Mouse (Mus musculus) ZHBTc4 (cell line): Measurements from ENCODE around the gene Syne2.

ENCODE experiments used
- DNase-seq: peaks from one replicate; pipeline ENCODE4 v3.0.0-alpha.2; 2011; ENCODE audit warnings: low read depth, low spot score

Syne2 gene

DNA sequence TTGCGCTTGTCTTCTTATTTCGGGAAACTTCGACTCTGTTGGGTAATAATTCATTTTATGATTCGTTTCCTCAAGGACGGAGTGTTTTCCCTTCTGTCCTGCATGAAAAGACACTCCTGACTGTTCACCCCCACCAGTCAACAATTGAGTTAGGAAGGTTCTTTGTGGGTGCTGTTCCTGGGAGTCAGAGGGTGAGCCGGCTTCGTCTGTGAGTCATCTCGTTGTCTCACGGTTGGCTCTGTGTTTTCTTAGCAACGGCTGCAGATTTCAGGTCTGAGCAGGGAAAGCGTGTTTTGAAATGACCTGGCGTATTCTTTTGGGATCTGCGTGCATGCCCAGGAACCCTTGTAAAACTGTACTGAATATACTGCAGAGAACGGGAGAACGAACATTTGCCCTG lies 9.8 kb downstream of the Syne2 start:
- DNase-seq: no peak

DNA sequence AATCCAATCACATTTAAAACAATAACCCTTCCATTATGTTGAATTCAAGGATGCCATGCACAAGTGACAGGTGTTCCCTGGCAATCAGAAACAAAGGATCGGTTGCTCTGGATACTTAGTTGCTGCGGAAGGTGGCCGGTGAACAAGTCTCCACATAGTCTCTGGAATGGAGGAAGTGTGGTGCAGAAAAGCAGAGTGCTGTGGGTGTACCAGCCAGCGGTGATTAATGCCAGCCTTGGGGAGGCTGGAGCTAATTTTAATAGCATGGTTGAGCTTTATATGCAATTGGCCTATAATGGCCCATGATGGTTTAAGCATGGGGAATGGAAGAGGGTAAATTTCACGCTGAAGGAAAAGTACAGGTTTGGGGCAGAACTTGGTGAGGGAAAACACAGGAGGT lies 11.7 kb downstream of the Syne2 start:
- DNase-seq: no peak

DNA sequence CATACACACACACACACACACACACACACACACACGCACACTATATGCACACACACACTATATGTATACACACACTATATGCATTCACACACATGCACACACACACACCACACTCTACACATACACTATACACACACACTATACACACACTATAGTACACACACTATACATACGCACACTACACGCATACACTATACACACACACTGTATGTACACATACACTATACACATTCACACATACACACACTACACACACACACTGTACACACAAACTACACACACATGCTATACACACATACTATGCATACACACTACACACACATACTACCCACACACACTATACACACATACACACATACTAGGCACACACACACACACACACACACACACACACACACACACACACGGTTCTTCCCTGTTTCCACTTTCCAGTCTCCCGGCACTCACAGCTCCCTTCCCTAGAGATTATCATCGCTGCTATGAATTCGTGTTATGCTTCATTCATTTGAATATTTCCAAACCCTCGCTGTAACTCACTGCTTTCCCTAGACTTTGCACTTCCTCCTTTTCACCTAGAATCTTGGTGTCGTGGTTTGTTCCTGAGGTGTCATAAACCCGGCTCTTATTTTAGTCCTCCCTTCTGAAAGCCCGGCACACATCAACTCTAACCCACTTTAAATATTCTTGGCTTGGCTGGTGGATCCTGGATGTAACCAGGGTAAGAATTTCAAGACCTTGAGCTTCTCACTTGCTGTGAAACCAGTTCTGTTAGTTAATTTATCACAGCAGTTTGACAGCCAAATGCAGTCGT lies 15.4 kb downstream of the Syne2 start:
- no peak for DNase-seq

DNA sequence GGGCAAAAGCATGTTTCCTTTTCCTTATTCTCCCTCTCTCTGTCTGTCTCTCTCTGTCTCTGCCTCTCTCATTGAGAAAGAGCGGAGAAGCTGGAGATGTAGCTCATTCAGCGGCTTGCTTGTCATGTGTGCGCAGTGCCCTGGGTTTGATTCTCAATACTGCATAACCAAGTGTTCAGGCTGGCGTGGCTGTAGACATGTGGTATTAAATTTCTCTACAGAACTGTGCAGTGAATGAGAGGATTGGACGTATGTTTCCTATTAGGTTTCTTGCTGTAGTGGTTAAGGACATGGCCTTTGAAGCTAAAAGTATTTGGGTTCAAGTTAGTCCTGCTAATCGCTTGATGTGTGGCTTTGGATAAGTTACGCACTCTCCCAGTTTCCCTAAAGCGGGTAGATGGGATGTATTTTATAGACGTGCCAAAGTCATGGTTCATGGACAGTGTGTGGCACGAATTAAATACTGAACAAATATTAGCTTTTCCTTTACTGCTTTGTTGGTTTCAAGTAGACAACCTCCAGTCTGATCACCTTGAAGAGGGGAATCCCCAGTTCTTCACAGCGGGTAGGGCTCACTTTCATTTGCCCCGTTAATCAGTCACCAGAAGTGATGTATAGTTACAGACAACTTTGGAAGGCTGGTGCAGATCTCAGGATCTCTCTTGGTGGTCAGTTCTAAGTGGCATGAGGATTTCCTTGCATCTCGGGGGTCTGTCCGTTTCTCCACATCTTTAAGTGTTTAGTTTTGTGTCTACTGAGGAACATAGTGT lies 16.2 kb downstream of the Syne2 start:
- no peak for DNase-seq

DNA sequence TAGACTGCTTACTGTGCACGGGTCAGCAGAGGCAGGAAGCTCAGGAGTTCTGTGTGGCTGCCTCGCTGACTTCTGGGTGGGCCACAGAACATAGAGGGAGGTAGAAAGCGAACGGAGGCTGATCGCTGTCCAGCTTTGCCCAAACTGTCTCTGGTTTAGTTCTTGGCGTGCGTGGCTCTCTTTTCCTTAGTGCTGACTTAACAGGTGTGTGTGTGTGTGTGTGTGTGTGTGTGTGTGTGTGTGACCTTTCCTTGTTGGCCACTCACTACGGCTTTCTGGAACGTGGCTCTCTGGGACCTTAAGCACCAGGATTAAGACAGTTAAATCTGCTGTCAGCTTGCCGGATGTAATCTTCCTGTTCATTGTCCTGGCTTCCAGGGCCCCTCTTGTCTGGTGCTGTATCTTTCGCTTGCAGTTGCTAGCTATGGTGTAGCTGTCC lies 18.6 kb downstream of the Syne2 start:
- peak; percentile 41 for DNase-seq

DNA sequence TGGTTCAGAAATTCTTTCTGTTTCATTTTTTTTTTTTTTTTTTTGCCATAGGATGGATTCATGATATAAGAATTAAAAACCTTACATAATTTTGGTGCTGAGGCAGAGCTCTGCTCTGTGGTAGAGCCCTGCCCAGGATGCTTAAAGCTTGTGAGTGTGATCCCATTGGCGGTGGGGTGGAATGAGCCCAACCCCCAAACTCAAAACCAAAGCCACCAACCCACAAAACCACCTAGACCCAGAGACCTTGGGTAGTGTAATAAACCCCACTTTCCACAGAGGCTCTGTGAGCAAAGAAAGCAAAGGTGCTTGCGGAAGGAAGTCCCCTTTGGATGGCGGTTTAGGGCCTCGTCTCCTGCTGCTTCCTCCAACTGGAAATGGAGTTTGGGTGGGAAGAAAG lies 19.5 kb downstream of the Syne2 start:
- DNase-seq: no peak

DNA sequence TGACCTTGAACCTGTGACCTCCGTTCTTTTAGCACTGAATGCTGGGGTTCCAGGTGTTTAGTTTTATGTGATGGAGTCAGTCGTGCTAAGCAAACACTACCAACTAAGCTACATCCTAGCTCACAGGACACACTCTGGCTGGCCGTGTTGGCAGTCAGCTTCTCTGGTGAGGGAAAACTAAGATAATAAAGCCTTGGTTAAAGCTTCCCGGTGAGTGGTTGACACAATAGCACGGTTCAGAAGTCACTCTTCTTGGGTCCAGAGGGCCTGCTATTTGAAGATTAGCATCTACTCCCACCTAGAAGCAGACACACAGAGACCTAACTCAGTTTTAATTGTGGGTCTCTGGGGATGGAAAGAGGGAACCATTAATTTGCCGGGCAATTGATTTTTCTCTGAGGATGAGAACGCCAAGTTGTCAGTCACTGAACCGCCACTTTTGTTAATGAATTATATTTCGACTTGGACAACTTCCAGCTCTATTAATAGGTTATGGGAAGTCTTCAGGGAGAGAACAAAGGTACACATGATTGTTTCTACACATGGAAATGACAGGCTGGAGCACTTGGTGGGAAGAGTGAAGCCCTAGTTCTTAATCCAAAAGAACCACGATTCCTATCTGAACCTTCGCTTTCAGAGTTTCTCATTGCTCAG lies 21.3 kb downstream of the Syne2 start:
- no peak for DNase-seq

DNA sequence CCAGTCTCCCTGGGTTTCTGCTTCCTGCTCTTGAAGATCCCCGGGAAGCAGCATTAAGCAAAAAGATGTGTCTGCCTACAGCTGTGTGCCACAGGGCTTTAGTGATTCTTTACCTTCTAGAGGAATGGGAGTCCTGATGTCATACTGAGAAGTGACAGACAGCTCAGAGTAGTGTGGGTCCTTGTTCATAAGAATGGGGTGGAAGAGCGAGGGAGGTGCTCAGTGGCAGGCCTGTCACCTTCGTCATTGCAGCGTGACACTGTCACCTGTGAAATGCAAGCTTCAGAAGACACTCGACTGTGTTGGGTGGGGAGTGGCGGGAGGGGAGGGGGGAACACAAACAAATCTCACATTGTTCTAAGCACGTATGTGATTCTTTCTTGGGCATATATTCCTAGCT lies 23.2 kb downstream of the Syne2 start:
- DNase-seq: no peak

DNA sequence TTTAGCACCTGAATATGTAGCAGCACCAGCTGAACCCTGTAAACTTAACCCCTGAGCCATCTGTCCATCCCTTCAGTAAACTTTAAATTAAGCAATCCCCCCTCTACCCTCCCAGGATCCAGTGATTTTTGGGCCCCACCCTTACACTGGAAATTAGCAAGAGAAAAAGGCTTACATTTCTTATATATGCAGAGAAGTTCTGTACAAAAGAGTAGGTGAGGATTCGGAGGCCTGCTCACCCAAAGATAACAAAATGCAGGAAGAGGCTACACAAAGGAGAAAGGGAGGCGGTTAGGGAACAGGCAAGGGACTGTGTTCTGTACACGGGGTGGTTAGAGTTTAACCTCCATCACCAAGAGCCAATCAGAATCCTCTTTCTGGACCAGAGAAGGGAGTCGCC lies 26.4 kb downstream of the Syne2 start:
- peak; percentile 53 for DNase-seq

DNA sequence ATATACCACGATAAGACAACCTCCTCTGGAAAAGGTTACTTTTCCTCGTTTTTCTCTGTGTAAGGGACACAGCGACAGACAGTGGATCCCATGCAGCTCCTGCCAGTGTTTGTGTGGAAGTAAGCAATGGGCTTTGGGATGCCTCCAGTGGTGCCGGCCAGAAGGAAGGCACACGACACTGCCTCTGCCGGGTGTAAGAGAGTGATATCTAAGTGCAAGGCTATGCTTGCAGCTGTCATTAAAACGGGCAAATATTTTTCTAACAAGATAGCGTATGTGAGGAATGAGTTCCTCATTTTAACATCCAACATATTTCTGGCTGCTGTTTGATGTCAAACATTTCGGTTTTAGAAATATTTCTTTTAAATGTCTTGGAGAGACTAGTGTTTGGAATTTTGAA lies 27.1 kb downstream of the Syne2 start:
- DNase-seq: no peak

DNA sequence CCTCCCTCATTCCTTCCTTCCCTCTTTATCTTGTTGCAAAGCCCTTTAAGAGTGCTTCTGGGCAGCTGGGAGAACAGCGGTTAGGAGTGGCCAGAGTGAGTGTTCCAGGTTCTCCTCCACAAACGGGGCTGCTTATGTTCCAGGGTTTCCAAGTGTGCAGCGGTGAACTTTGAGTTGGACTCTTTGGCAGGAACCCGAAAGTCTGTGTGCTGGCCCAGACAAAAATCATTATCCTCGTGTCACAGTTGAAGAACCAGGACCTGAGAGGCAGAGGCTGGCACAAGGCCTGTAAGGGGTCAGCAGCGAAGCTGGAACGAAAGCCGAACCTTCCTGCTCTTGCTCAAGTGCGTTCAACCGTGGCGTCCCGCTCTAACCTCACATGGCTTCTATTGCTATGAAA lies 28.6 kb downstream of the Syne2 start:
- DNase-seq: no peak

DNA sequence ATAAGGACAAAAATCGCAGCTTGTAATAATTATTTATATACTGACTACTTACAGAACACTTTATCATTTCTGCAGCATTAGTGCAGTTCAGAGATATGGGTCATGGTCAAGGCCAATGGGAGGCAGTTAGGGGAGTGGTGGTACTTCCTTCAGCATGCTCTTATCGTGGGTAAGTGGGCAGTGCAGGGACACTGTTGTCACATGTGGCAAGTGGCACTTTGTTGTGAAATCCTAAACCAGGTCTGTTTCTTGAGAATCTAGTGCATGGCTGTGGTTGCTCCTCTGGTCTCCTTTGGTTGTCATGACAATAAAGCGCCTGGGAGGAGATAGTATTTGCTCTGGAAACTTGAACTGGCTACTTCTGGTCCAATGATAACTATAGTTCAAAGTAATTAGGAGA lies 32.3 kb downstream of the Syne2 start:
- no peak for DNase-seq

DNA sequence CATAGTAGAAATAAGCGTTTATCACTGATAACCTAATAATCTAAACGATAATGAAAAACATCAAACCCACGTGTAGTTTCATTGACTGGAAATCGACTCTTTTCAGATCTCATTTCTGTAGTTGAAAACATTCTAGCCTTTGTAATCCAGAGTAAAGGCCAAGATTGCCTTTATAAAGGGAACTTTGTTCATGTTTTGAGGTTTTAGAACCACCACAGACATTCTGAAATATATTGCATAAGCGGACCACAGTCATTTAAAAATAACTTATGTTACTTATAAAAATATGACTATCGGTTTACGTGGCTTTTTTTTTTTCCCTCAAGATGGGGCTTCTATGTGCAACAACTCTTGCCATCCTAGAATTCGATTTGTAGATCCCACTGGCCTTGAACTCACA lies 33.5 kb downstream of the Syne2 start:
- no peak for DNase-seq

DNA sequence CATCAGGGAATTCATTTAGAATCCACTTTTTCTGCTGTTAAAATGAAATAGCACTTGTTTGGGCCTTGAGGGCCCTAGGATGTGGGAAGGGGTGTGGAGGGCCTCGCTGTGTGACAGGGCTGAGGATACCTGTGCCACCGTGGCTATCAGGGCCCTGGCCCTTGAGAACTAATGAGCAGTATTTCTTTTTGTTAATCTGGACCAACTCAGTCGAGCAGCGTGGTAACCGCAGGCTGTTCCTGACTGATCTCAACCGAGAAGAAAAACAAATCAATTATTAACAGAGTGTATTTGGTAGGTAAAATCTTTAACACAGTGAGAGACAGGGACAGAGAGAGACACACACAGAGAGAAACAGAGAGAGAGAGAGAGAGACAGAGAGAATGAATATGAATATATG lies 34.5 kb downstream of the Syne2 start:
- no peak for DNase-seq

DNA sequence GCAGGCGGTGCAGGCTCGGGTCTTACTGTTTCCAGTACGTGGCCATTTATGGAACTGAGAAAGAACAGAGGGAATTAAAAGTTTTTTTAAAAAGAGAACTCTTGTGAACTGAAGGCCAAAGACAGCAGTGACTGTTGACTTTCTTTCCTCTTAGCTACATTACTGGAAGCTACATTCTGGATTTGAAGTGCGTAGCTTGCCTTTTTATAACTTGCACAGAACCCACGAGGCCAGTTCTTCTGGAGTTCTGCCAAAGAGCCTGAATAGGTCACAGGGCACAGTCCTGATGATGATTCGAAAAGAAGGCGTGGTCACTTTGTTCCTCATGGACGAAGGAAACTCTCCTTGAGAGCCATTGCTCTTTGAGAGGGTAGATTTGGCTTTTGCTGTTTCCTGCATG lies 35.6 kb downstream of the Syne2 start:
- DNase-seq: no peak

DNA sequence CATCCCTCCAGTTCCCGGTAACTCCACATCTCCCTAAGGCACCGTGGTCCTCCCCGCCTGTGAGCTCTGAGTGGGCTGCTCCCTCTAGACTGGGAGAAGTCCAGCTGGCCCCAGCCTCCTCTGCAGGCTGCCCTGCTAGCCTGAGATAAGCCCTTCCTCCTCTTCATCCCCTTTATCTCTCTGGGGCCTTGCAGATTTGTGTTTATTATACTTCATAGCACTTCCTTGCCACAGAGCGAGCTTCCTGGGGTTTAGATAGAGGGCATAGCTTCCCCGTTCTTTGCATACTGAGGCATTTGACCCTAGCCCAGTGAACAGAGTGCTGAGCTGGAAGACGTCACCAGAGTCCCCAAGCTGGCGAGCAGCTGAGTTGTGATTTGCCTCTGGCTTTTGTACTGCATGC lies 37.1 kb downstream of the Syne2 start:
- DNase-seq: no peak

DNA sequence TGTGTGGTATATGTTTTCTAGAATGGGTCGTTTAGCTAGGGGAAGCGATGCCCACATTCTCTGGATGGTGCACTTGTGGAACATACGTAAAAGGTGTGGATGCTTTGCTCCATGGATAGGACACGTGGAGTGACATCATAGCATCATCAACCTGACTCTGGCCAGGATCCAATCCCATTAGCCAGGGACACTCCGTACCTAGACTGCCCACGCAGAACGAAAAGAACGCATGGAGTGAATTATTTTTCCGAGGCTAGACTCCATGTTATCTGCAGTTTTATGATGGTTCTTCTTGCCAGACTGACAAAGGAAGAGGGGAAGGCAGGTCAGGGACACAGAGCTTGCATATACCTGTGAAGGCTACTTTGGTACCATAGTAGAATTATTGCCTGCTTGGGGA lies 37.7 kb downstream of the Syne2 start:
- DNase-seq: no peak

DNA sequence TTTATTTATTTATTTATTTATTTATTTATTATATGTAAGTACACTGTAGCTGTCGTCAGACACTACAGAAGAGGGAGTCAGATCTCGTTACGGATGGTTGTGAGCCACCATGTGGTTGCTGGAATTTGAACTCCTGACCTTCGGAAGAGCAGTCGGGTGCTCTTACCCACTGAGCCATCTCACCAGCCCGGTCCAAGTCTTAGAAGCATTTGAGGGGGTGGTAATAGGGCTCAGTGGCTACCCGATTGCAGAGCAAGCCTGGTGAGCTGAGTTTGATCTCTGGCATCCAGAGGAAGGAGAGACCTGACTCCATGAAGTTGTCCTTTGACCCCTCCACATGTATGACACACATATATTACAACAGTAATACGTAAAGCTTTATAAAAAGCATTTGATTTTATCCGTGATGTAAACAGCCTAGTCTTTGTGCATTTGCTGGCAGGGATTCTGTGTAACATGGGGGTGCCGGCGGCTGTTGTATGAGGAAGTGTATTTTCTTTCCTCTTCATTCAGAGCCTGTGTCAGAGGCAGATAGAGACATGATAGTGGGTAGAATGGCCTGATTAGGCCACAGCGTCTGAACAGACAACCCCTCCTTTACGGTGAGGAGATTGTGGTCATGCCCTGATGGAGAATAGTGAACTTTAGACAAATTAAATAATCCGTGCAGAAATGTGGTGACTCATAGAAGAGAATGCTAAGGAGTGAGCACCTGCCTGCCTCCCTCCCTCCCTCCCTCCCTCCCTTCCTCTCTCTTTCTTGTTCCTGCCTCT lies 38.3 kb downstream of the Syne2 start:
- no peak for DNase-seq

DNA sequence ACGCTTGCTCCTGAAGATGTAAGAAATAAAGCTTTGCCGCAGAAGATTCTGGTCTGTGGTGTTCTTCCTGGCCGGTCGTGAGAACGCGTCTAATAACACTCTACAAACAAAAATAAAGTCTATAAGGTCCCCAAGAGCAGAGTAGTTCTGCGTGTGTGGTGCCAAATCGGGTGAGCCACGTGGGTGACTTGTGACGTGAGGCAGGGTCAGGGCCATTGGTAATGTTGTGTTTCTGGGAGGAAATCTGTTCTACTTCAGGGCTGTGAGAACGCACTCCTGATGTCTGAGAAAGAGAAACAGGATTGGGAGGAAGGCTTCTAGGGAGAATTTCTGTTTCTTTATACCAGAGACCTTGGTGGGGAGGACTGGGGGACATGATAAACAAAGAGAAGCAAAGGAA lies 42.0 kb downstream of the Syne2 start:
- DNase-seq: no peak

DNA sequence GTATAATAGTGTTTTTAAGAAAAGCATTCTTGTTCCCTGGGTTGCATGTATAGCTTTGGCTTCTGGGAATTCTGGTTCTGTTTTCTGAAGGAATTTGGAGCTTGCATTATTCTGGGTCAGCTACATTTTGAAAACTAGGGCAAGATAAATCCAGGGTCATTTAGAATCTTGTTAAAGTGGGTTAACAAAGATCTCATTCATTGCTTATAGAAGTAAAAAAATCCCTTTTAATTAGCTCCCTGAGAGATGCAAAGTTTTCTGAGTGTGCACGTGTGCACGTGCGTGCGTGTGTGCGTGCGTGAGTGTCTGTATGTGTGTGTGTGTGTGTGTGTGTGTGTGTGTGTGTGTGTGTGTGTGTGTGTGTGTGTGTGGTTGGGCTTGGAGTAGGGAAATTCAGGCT lies 42.9 kb downstream of the Syne2 start:
- DNase-seq: no peak

DNA sequence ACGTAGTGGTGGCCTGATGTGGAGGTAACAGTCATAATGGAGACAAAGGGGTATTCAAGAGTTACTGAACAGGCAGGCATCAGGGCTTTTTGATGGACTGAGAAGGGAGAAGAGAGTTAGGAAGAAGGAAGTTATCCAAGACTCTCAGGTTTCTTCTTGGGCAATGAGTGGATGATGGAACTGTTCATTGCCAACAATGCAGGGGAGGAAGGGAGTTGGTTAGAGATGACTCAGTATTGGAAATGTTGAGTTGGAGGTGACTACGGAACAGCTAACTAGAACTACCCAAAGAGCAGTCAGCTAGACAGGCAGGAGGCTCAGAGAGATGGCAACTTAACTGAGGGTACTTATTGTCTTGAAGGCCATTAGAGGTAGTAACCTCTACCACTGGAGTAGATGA lies 47.2 kb downstream of the Syne2 start:
- no peak for DNase-seq
